Mouse (Mus musculus) macrophage (primary cell): ENCODE data around the gene Gm6993. TPM values are rescaled to one million over a fixed set of nuclear protein-coding genes. Genes with fewer than 3 reads are reported as not detected.

Source experiments
- H3K27ac ChIP-seq: fragments of 350-480 bp; formaldehyde crosslinking; 2 replicates; pipeline ENCODE4 v1.9.0; 2021
- H3K36me3 ChIP-seq: fragments of 350-480 bp; formaldehyde crosslinking; 2 replicates; pipeline ENCODE4 v1.9.0; 2021; ENCODE audit errors: inconsistent target
- H3K4me3 ChIP-seq: fragments of 350-480 bp; formaldehyde crosslinking; 2 replicates; pipeline ENCODE4 v1.9.0; 2021; ENCODE audit errors: inconsistent target
- H3K79me2 ChIP-seq: fragments of 350-480 bp; formaldehyde crosslinking; 2 replicates; pipeline ENCODE4 v1.9.0; 2021; ENCODE audit errors: inconsistent target
- WGBS: methylation state at CpG from one replicate; pipeline ENCODE4 v1.1.7; 2026; ENCODE audit warnings: inconsistent platforms; ENCODE audit not compliant: missing documents; 5-methylcytosine and 5-hydroxymethylcytosine counted together
- polyA plus RNA-seq: library from polyadenylated mRNA; stranded (reverse); fragments of 250-400 nt; gene quantifications from 3 replicates; pipeline ENCODE4 v1.2.4, GENCODE M21; 2018; ENCODE audit warnings: inconsistent platforms

The Gm6993 gene
- polyA plus RNA-seq, 1 experiment from 2014 or later = not detected

DNA sequence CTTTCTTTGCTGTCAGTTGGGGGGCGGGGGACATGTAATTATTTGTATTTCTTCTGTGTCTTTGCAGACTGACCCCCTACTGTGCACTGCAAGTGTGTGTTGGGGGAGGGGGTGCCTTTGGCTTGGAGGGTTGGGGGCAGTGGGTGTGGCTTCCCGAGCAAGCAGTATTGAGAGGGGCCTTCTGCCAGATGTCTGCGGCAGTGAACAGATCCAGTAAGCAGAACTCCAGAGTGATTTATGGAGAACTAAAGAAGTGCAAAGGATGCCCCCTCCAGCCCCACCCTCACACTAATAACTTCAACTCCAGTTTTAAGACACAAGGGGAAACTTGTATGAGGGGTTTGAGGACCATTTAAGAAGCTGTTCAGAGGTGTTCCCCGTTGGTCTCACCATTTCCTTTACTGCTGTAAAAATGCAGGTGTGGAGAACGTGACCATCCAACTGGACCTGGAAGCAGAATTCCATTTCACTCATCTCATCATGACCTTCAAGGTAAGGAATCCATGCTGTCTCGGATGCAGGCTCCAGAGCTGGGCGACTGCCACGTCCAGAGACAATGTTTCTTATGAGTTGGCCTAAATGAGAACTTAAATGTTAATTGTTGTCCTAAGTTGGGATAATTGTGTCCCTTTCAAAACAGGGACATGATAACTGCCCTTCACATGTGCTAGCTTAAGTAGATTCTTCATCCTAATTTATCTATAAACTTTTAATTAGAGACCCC is 31.6 kb downstream of the Gm6993 start:
- WGBS = 67% methylated on average over 8 of the region's 8 CpGs
- H3K36me3 ChIP-seq = no peaks in the 10 kb centered on the region
- no peak overlapping the region for H3K27ac ChIP-seq
- H3K79me2 ChIP-seq = no peaks in the 10 kb centered on the region
- H3K4me3 ChIP-seq = no peak overlapping the region

DNA sequence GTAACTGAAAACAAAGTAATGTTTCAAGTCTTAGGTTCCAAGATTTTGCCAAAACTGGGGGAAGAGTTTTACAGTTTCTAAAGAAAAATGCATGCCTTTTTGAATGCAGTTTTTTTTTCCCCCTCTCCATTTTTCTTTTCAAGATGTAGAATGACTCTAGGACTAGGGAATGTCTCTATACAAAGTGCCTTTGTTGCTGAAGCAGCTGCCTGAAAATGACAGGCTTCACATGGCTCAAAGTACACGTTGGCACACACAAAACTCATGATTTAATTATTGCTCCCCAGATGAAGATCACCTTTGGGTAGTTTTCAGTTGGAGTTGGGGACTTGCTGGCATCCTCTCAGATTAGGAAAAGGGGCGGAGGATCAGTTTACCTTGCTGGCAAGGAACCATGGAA is 32.3 kb downstream of the Gm6993 start:
- no peak overlapping the region for H3K27ac ChIP-seq
- WGBS = 95% methylated on average over 2 of the region's 2 CpGs
- H3K4me3 ChIP-seq = no peak overlapping the region
- H3K36me3 ChIP-seq = no peaks in the 10 kb centered on the region
- H3K79me2 ChIP-seq = no peaks in the 10 kb centered on the region

DNA sequence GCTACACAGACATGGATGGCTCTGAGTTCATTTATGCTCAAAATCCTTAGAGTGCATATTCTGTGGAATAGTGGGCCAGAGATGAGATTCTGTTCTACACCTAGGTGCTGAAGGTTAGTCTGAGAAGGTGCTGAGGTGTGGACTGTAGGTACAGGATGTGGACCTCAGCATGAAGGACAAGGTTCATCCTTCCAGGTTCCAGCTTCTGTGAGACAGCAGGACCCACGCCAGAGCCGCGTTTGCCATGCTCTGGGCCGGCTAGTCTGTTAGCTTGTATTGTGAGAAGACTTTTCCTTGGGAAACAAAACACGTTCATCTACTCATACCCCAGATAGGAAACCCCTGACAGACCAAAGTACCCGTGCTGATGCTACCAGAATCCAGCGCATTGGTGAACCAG is 33.1 kb downstream of the Gm6993 start:
- Histone ChIP-seq H3K27ac (no peak overlapping the region), H3K79me2 (no peaks in the 10 kb centered on the region), H3K36me3 (no peaks in the 10 kb centered on the region), H3K4me3 (no peak overlapping the region)
- WGBS = 87% methylated on average over 7 of the region's 7 CpGs

DNA sequence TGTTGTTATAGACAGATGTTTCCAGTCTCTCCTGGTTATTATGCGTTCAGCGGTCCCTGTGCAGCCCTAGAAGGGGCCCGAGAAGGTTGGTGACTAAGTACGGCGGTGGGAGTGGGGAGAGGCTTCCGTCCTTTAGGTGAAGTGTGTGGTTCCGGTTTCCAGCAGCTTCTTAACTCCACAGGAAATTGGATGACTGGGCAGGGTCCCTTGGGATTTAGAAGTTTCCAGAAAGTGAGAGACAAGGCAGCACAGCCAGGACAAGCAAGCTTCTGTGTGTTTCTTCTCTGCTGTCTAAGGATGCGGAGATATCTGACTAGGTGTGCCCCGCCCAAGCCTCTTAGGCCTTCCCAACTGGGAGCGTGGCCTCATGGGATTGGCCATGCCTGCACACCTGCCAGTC is 34.8 kb downstream of the Gm6993 start:
- WGBS = 84% methylated on average over 10 of the region's 10 CpGs
- no peak overlapping the region for H3K4me3 ChIP-seq

DNA sequence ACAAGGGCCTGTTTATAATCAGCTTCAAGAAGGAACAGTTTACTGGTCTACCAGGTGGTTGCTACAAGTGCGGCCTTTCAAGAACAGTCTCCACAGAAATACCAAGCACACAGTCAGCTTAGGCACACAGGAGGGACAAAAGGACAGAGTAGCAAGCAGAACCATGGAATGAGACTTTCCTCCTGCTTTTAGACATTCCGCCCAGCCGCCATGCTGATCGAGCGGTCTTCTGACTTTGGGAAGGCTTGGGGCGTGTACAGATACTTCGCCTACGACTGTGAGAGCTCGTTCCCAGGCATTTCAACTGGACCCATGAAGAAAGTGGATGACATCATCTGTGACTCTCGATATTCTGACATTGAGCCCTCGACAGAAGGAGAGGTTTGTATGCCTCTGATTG is 37.7 kb downstream of the Gm6993 start:
- 89% methylated on average over 11 of the region's 11 CpGs for WGBS
- Histone ChIP-seq H3K36me3 (no peaks in the 10 kb centered on the region), H3K79me2 (no peaks in the 10 kb centered on the region), H3K27ac (no peak overlapping the region), H3K4me3 (no peak overlapping the region)

More for the DNA sequence above, 34.8 kb downstream of the Gm6993 start:
- no peaks in the 10 kb centered on the region for H3K79me2 ChIP-seq
- H3K36me3 ChIP-seq = no peaks in the 10 kb centered on the region
- no peak overlapping the region for H3K27ac ChIP-seq

DNA sequence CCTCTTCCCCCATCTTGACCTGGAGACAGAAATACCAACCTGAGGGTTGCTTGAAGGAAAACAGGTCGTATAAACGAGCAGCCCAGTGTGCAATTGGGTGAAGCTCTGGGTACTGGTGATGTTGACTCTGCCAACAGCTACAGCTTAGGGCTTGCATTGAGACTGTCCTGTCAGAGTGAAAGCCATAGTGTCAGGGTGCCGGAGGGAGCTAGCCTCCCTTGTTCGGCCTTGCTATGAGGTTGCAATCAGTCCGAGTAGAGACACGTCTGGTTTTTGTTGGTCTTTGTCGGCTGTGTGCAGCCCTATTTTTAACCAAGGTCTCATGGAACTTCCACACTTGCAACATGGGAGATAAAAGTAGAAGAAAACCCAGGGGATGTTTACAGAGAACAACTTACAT is 39.7 kb downstream of the Gm6993 start:
- Histone ChIP-seq H3K36me3 (no peaks in the 10 kb centered on the region), H3K4me3 (no peak overlapping the region), H3K79me2 (no peaks in the 10 kb centered on the region), H3K27ac (no peak overlapping the region)
- WGBS = 88% methylated on average over 7 of the region's 7 CpGs

DNA sequence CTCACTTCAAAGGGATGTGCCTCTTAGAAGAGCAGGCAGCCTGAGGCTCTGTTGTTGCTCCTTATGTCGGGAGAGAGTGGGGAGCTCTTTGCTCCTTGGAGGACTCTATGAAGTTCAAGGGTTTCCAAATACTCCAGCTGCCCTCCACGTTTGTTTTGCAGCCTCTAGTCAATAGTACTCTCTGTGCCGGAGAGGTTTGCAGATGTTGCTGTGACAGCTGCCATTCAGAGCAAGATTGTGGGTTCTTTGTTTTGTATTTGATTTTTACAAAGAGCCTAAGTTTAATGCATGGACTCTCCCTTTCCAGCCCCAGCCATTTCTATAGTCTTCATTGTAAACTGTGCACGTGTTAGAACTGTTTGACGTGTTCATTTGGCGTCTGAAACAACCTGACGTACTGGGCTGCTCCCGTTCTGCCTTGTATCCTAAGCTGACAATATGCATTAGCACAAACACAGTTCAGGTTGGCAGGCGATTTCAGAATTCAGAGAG is 40.6 kb downstream of the Gm6993 start:
- 85% methylated on average over 9 of the region's 9 CpGs for WGBS
- H3K4me3 ChIP-seq = no peak overlapping the region
- no peaks in the 10 kb centered on the region for H3K36me3 ChIP-seq
- H3K79me2 ChIP-seq = no peaks in the 10 kb centered on the region
- no peak overlapping the region for H3K27ac ChIP-seq

DNA sequence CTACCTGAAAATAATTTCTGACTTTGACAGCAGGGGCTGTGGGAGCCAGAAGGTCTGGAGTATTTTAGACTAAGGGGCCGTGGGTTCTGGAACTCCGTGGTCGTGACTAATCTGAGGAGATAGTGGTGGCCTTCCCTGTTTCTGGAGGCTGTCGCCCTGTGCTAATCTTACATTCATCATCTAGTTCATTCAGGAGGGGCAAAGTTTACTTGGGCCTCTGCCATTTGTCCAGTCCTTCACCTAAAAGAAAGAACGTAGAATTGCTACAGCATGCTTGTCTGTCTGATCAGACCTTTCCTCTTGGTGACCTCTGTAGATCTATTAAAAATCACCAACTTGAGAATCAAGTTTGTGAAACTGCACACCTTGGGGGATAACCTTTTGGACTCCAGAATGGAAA is 41.7 kb downstream of the Gm6993 start:
- Histone ChIP-seq H3K4me3 (no peak overlapping the region), H3K79me2 (no peaks in the 10 kb centered on the region), H3K36me3 (no peaks in the 10 kb centered on the region), H3K27ac (no peak overlapping the region)
- 89% methylated on average over 5 of the region's 5 CpGs for WGBS

DNA sequence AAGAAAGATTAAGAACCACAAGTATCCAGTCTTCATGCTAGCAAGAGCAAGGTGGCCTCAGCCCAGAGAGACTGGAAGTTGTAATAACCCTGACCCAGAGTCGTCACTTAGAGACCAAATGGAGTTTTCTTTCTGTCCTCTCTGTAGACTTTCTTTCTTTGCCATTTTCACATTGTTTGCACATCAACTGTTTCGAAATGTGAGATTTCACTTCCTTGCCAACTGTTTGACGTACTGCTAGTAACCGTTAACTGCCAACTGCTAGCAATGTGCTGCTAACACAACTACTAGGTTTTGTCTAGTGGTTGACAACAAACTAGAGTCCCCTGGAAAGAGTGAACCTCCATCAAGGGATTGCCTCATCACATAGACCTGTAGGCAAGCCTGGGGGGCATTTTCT is 42.6 kb downstream of the Gm6993 start:
- WGBS = 73% methylated on average over 4 of the region's 4 CpGs
- H3K79me2 ChIP-seq = no peaks in the 10 kb centered on the region
- H3K4me3 ChIP-seq = no peak overlapping the region
- H3K36me3 ChIP-seq = no peaks in the 10 kb centered on the region
- no peak overlapping the region for H3K27ac ChIP-seq

DNA sequence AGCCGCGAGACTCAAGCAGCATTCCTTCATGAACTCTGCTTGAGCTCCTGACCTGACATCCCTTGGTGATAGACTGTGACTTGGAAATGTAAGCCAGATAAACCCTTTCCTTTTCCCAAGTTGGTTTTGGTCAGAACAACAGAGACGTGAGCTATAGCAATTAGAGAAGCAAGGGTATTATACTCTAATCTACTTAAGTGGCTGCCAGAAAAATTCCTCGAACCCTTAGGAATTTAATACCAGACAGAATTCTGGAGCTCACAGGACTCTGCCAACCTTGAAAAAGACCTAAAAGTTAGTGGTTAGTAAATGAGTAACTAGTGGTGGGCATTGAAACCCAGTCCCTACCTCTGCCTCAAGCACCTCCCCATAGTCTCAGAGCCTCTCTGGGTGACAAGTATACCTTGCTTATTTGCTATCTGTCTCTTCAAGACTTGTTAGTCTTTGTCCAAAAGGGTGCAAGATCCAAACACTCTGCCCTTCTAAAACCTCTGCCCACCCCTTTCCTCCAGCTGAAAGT is 43.1 kb downstream of the Gm6993 start:
- no peaks in the 10 kb centered on the region for H3K79me2 ChIP-seq
- WGBS = 98% methylated on average over 4 of the region's 4 CpGs

DNA sequence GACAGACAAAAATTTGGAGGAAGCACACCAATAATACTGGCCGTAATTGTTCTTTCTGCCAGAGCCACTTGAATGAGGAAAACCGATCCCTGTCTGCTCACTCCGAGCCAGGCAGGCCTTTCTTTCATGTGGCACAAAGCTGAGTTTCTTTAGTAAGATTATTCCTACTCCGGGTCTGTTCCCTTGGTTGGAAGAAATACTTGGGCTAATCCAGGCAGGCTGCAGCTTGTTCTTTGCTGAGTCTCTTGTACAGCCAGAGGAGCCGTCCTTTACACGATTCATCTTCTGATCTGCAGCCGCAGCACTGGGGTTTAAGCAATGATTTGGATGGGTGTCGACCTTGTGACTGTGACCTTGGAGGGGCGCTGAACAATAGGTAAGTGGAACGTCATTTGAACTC is 48.5 kb downstream of the Gm6993 start:
- no peaks in the 10 kb centered on the region for H3K36me3 ChIP-seq
- no peak overlapping the region for H3K4me3 ChIP-seq
- WGBS = 91% methylated on average over 10 of the region's 10 CpGs
- H3K27ac ChIP-seq = no peak overlapping the region
- no peaks in the 10 kb centered on the region for H3K79me2 ChIP-seq

More for the DNA sequence above, 43.1 kb downstream of the Gm6993 start:
- Histone ChIP-seq H3K4me3 (no peak overlapping the region), H3K36me3 (no peaks in the 10 kb centered on the region), H3K27ac (no peak overlapping the region)

Other genes starting within 250 kb of the Gm6993 start
- gene Fam110c, start 166.9 kb upstream of the Gm6993 start, polyA plus RNA-seq = 0.89 to 1.7 TPM (median 0.89 TPM) in 3 replicates
- gene Lamb1, start 24.5 kb downstream of the Gm6993 start, polyA plus RNA-seq = 0.01 to 0.11 TPM in 2 of 3 replicates, not detected in the other
- gene Dld, start 110.7 kb downstream of the Gm6993 start, polyA plus RNA-seq = 62.2 to 102 TPM (median 81.6 TPM) in 3 replicates
- not detected in 3 replicates for gene Slc26a3, start 150.1 kb downstream of the Gm6993 start, polyA plus RNA-seq